Comparison of ENCODE assay signal across 11 mouse cellular contexts in genomic region chr6:140546648-140547201, GRCm38 (mm10).
DNase-seq lines count a peak whose midpoint lies in the region; ATAC-seq and TF ChIP-seq lines count a peak whose summit lies in the region.
"Had no signal": no experiment of that assay in that cellular context is flagged by ENCODE, and none has a peak within 500 bp of the region (broad histone marks: within the 10 kb centered on the region; RNA-seq: fewer than 3 reads in every experiment).

No protein-coding gene starts in this region.

- no peak for ATAC-seq in midbrain, embryonic 14.5 days (ENCODE audit: low FRiP score, low TSS enrichment)
- ATAC-seq in midbrain, embryonic 16.5 days: no peak
- ATAC-seq in kidney, postnatal 0 days (replicated peaks; ENCODE audit: low FRiP score, low read depth): no peak
- ATAC-seq in stomach, postnatal 0 days (ENCODE audit: low FRiP score, low TSS enrichment): peak; percentile 86

- no peak overlapping the region for H3K4me2 ChIP-seq in midbrain, embryonic 14.5 days (ENCODE audit: low read length)
- no peak overlapping the region for H3K4me2 ChIP-seq in midbrain, embryonic 16.5 days (ENCODE audit: low read length)
- no peak overlapping the region for H3K4me2 ChIP-seq in kidney, postnatal 0 days (ENCODE audit: low read length)
- H3K4me2 ChIP-seq in stomach, postnatal 0 days (replicated peaks; ENCODE audit: low read depth): 0 out of 2 replicates have a peak overlapping the region, but pooled peaks have one; percentile 5
- H3K4me2 ChIP-seq: forebrain, embryonic 15.5 days had no signal

- no peaks in the 10 kb centered on the region for H3K9me3 ChIP-seq in midbrain, embryonic 14.5 days (ENCODE audit: control insufficient read depth, low read length)
- no peaks in the 10 kb centered on the region for H3K9me3 ChIP-seq in midbrain, embryonic 16.5 days (replicated peaks; ENCODE audit: control insufficient read depth, low read length, poor library complexity, severe bottlenecking)
- H3K9me3 ChIP-seq in kidney, postnatal 0 days (replicated peaks; ENCODE audit: low read length): no peaks in the 10 kb centered on the region
- H3K9me3 ChIP-seq in stomach, postnatal 0 days (ENCODE audit: control insufficient read depth, low read length): no peaks in the 10 kb centered on the region
- H3K9me3 ChIP-seq: forebrain, embryonic 15.5 days had no signal

- no peaks in the 10 kb centered on the region for H3K27me3 ChIP-seq in midbrain, embryonic 14.5 days (ENCODE audit: control insufficient read depth, insufficient read depth, low read length)
- no peaks in the 10 kb centered on the region for H3K27me3 ChIP-seq in midbrain, embryonic 16.5 days (ENCODE audit: control insufficient read depth, insufficient read depth, low read depth, low read length)
- no peaks in the 10 kb centered on the region for H3K27me3 ChIP-seq in kidney, postnatal 0 days (ENCODE audit: insufficient read depth, low read length)
- no peaks in the 10 kb centered on the region for H3K27me3 ChIP-seq in stomach, postnatal 0 days (ENCODE audit: control insufficient read depth, insufficient read depth, low read length)
- H3K27me3 ChIP-seq: CH12.LX; forebrain, embryonic 15.5 days had no signal

- DNase-seq in heart, adult 18-20 months: peak; percentile 14 to 29
- no peak for DNase-seq in heart, postnatal 36 days
- no peak for DNase-seq in midbrain, embryonic 14.5 days
- DNase-seq in kidney, postnatal 0 days (ENCODE audit: low spot score): peak; percentile 35
- peak; percentile 53 for DNase-seq in stomach, postnatal 0 days (ENCODE audit: low spot score)
- no peak for DNase-seq in urinary bladder, postnatal 10 days (ENCODE audit: low spot score)
- DNase-seq in lung, adult 2 months: no peak
- DNase-seq: lung, adult 18-20 months had no signal

- H3K4me1 ChIP-seq in midbrain, embryonic 14.5 days (ENCODE audit: control insufficient read depth, insufficient read depth, low read length): no peaks in the 10 kb centered on the region
- 0 out of 2 replicates have a peak, but pooled peaks cover 2% of the 10 kb centered on the region for H3K4me1 ChIP-seq in midbrain, embryonic 16.5 days (ENCODE audit: control insufficient read depth, insufficient read depth, low read length)
- no peaks in the 10 kb centered on the region for H3K4me1 ChIP-seq in kidney, postnatal 0 days (replicated peaks; ENCODE audit: insufficient read depth, low read length)
- H3K4me1 ChIP-seq in stomach, postnatal 0 days (replicated peaks; ENCODE audit: control insufficient read depth, insufficient read depth): no peaks in the 10 kb centered on the region
- H3K4me1 ChIP-seq in lung, adult 2 months (ENCODE audit: control insufficient read depth, insufficient read depth, low read length): peaks cover 4% of the 10 kb centered on the region; the same call in 1 of the 2 replicates

- TF ChIP-seq EP300 in stomach, postnatal 0 days (optimal IDR thresholded peaks at IDR 0.05): no peak

- no peak overlapping the region for H3K4me3 ChIP-seq in midbrain, embryonic 14.5 days (replicated peaks; ENCODE audit: low read depth, low read length)
- H3K4me3 ChIP-seq in midbrain, embryonic 16.5 days (ENCODE audit: low read depth, low read length): no peak overlapping the region
- no peak overlapping the region for H3K4me3 ChIP-seq in kidney, postnatal 0 days (replicated peaks; ENCODE audit: low read depth, low read length)
- H3K4me3 ChIP-seq in stomach, postnatal 0 days (ENCODE audit: low read depth, low read length): no peak overlapping the region
- H3K4me3 ChIP-seq in lung, adult 2 months (replicated peaks; ENCODE audit: extremely low read depth, low read depth, low read length): no peak overlapping the region
- H3K4me3 ChIP-seq: forebrain, embryonic 15.5 days had no signal

- no peak for TF ChIP-seq CTCF in kidney, postnatal 0 days (IDR thresholded peaks at IDR 0.05; ENCODE audit: low read depth)
- TF ChIP-seq CTCF in stomach, postnatal 0 days (IDR thresholded peaks at IDR 0.05; ENCODE audit: low read depth): no peak
- no peak for TF ChIP-seq CTCF in lung, adult 2 months (IDR thresholded peaks at IDR 0.05; ENCODE audit: insufficient read depth, low read length)

- H3K9ac ChIP-seq in midbrain, embryonic 14.5 days (replicated peaks; ENCODE audit: low read length): no peak overlapping the region
- no peak overlapping the region for H3K9ac ChIP-seq in midbrain, embryonic 16.5 days (ENCODE audit: low read depth, low read length)
- no peak overlapping the region for H3K9ac ChIP-seq in kidney, postnatal 0 days (ENCODE audit: low read depth, low read length)
- H3K9ac ChIP-seq in stomach, postnatal 0 days (ENCODE audit: low read length): no peak overlapping the region
- H3K9ac ChIP-seq: forebrain, embryonic 15.5 days had no signal

- H3K27ac ChIP-seq in midbrain, embryonic 14.5 days (replicated peaks; ENCODE audit: low read depth, low read length): peak overlapping the region; percentile 38; the same call in 1 of the 2 replicates
- no peak overlapping the region for H3K27ac ChIP-seq in midbrain, embryonic 16.5 days (ENCODE audit: low read length)
- H3K27ac ChIP-seq in kidney, postnatal 0 days: no peak overlapping the region
- peak overlapping the region; percentile 78; the same call in 1 of the 2 replicates for H3K27ac ChIP-seq in stomach, postnatal 0 days (replicated peaks)
- H3K27ac ChIP-seq: forebrain, embryonic 15.5 days had no signal

- TF ChIP-seq POLR2A in lung, adult 2 months (IDR thresholded peaks at IDR 0.05; ENCODE audit: borderline replicate concordance, extremely low read depth, low read depth, low read length): no peak

- H3K36me3 ChIP-seq in midbrain, embryonic 14.5 days (ENCODE audit: control insufficient read depth, insufficient read depth, low read length): peaks cover 46% of the 10 kb centered on the region
- H3K36me3 ChIP-seq in midbrain, embryonic 16.5 days (ENCODE audit: control insufficient read depth, insufficient read depth, low read length): peaks cover 11% of the 10 kb centered on the region
- peaks cover 21% of the 10 kb centered on the region; the same call in 1 of the 2 replicates for H3K36me3 ChIP-seq in kidney, postnatal 0 days (ENCODE audit: insufficient read depth, low read length)
- H3K36me3 ChIP-seq in stomach, postnatal 0 days (ENCODE audit: control insufficient read depth, insufficient read depth, low read length): peaks cover 6% of the 10 kb centered on the region; the same call in 1 of the 2 replicates

- 60% methylated on average over 12 of the region's 12 CpGs for whole genome bisulfite sequencing in midbrain, embryonic 14.5 days
- WGBS in midbrain, embryonic 16.5 days: 54% methylated on average over 12 of the region's 12 CpGs
- WGBS in kidney, postnatal 0 days: 42% methylated on average over 12 of the region's 12 CpGs
- 41% methylated on average over 12 of the region's 12 CpGs for WGBS in stomach, postnatal 0 days
- whole genome bisulfite sequencing in lung, adult 2 months: 35% methylated on average over 12 of the region's 12 CpGs

- intact Hi-C loops in heart, postnatal 36 days (cut with DNase I): no loop called here

Comparison
In these comparisons a context has a peak if more than half of its experiments do, and no peak if none do; other contexts are left out.
1. DNase-seq: peak in heart, adult 18-20 months (2 of 2), kidney, postnatal 0 days (single experiment) and stomach, postnatal 0 days (single experiment); none in heart, postnatal 36 days (0 of 2), midbrain, embryonic 14.5 days (single experiment), urinary bladder, postnatal 10 days (single experiment) and lung, adult 2 months (single experiment).
2. H3K27ac ChIP-seq: peak in midbrain, embryonic 14.5 days (single experiment) and stomach, postnatal 0 days (single experiment); none in midbrain, embryonic 16.5 days (single experiment) and kidney, postnatal 0 days (single experiment).